Mouse (Mus musculus) stomach, adult 2 months (tissue): ENCODE results near the gene Tmem88b. TPM values are rescaled to one million over a fixed set of nuclear protein-coding genes. Genes with fewer than 3 reads are reported as not detected.

ENCODE experiments used
- polyA plus RNA-seq: library from polyadenylated mRNA; depleted of rRNA; stranded (reverse); fragments of >200 nt; gene quantifications from 2 replicates; pipeline ENCODE4 v1.2.3, GENCODE M21; 2012; rRNA removed

Tmem88b gene
- polyA plus RNA-seq: 0.18 and 0.28 TPM in 2 replicates

GRCm38 (mm10) chr4:155785819-155786218, at the start of gene Tmem88b:
TSS of gene Tmem88b (minus strand) at chr4:155785874.

GRCm38 (mm10) chr4:155831205-155831766, 45.6 kb upstream of the Tmem88b start, which contains the start of gene Aurkaip1:
TSS of gene Aurkaip1 (plus strand) at chr4:155831272.

DNA sequence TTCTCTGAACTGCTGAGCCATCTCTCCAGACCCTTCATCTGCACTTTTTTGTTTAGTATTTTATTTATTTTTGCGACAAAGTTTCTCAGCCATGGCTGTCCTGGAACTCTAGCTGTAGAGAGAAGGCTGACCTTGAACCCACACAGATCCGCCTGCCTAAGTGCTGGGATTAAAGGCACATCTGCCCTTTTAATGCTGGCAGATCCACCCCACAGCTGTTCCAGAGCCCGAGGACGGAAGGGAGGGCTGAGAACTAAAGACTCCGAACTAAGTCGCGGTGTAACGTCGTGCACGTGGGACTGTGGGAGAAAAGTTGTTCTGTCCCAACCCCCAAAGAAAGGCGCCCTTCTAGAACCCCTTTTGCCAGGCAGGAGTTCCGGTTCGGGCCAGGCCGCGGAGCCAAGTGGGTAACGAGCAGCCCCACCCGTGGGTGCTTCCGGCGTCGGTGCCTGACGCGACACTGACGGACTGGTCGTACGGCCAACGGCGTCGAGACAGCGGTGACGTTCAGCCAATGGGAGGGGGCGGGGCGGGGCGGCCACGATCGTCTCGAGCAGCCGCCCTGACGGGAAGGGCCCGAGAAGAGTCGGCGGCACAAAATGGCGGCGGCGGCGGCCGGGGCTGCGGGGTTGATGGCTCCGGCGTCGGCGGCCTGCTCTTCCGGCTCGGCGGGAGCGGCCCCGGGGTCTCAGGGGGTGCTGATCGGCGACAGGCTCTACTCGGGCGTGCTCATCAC, 26.4 kb upstream of the Tmem88b start, which contains the start of gene Ccnl2:
TSS of gene Ccnl2 (plus strand) at position 561 of the 736 bp plus-strand sequence.

DNA sequence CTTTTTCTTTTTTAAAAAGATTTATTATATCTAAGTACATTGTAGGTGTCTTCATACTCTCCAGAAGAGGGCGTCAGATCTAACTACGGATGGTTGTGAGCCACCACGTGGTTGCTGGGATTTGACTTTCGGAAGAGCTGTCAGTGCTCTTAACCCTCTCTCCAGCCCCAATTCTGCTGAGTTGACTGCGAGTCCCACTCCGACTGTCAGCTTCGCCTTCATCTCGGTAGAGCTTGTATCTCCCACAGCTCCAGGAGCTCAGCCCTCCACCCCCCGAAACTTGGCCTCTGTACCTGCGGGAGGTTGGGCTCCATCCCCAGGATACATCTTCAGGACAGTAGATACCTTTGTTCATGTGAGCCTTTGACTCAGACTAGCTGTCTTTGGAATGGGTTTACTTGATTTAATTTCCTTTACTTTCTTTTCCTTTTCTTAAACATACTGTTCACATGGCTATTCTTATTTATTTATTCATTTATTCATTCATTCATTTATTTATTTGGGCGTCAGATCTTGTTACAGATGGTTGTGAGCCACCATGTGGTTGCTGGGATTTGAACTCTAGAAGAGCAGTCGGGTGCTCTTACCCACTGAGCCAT, 17.2 kb upstream of the Tmem88b start, which contains the start of gene Mrpl20:
TSS of gene Mrpl20 (plus strand) at position 138 of the 599 bp plus-strand sequence.

DNA sequence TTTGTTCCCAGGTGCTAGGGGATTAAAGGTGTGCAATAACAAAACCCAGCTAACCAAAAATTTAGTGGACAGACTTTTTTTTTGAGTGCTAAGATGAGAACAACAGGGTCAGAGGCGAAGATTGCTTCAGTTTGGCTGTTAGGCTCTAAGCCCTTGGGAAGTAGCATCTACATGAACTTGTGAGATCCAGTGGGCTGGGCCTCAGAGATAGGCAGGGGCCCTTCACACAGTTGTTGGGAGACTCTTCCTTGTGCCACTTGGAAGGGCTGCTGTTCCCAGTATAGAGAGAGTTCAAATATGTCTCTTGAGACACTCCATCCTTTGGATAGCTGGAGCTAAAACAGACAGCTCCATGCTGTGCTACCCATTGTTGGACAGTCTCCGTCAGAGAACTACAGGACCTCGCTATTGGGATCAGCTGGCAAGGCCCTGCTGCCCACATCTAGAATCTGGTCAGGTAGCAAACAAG, 4.4 kb upstream of the Tmem88b start, which contains the start of gene Ankrd65:
TSS of gene Ankrd65 (plus strand) at position 419 of the 469 bp plus-strand sequence.

DNA sequence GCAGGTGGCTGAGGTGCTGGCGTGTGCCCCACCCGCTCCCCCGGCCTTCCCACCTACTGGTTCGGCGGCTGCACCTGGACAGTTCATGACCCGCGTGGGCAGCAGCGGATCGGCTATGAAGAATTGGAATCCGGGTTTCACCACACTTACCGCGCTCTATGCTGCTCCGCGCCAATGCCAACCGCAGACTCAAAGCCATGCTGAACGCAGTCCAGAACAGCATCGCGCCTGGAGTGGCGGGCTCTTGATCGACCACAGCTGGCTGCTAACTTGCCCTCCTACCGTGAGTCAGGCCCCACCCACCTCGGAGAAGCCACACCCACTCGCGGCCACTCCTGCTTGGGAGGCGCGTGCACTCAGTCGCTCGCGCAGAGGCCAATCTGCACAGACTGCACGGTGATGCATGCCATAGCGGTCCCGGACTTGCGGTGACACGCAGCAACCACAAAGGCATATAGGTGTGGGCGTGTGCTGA, 11.4 kb downstream of the Tmem88b start, which contains the start of gene Vwa1:
TSS of gene Vwa1 (minus strand) at position 419 of the 475 bp plus-strand sequence.

GRCm38 (mm10) chr4:155760613-155761355, 24.9 kb downstream of the Tmem88b start, which contains the start of gene Atad3a:
TSS of gene Atad3a (minus strand) at chr4:155761093.

GRCm38 (mm10) chr4:155734350-155734941, 51.2 kb downstream of the Tmem88b start, which contains the start of gene Tmem240:
TSS of gene Tmem240 (plus strand) at chr4:155734800.

Other genes with a start within 250 kb of the Tmem88b start
- 85.3 and 86.3 TPM in 2 replicates for gene Nadk, start 223.5 kb downstream of the Tmem88b start, polyA plus RNA-seq
- gene Slc35e2, start 184.5 kb downstream of the Tmem88b start, polyA plus RNA-seq: 1.7 and 3.1 TPM in 2 replicates
- gene Cdk11b, start 161.0 kb downstream of the Tmem88b start, polyA plus RNA-seq: 9.0 and 10.2 TPM in 2 replicates
- not detected in 2 replicates for gene Gm10563, start 140.5 kb downstream of the Tmem88b start, polyA plus RNA-seq
- 18.8 and 26.7 TPM in 2 replicates for gene Mmp23, start 132.5 kb downstream of the Tmem88b start, polyA plus RNA-seq
- gene Mib2, start 116.7 kb downstream of the Tmem88b start, polyA plus RNA-seq: 42.5 and 44.6 TPM in 2 replicates
- gene Fndc10, start 91.5 kb downstream of the Tmem88b start, polyA plus RNA-seq: 16.5 and 25.8 TPM in 2 replicates
- 62.7 and 102 TPM in 2 replicates for gene Ssu72, start 81.1 kb downstream of the Tmem88b start, polyA plus RNA-seq
- 0.37 and 1.4 TPM in 2 replicates for gene Tmem240, start 51.1 kb downstream of the Tmem88b start, polyA plus RNA-seq
- 57.0 and 97.8 TPM in 2 replicates for gene Atad3a, start 24.8 kb downstream of the Tmem88b start, polyA plus RNA-seq
- 11.4 and 13.1 TPM in 2 replicates for gene Vwa1, start 11.2 kb downstream of the Tmem88b start, polyA plus RNA-seq
- 0.09 TPM in 1 of 2 replicates, not detected in the other for gene Ankrd65, start 4.6 kb upstream of the Tmem88b start, polyA plus RNA-seq
- gene Mrpl20, start 17.0 kb upstream of the Tmem88b start, polyA plus RNA-seq: 18.2 and 33.5 TPM in 2 replicates
- 18.2 and 22.6 TPM in 2 replicates for gene Ccnl2, start 26.6 kb upstream of the Tmem88b start, polyA plus RNA-seq
- 106 and 164 TPM in 2 replicates for gene Aurkaip1, start 45.4 kb upstream of the Tmem88b start, polyA plus RNA-seq
- gene Mxra8, start 53.8 kb upstream of the Tmem88b start, polyA plus RNA-seq: 106 and 126 TPM in 2 replicates
- 102 and 114 TPM in 2 replicates for gene Dvl1, start 61.5 kb upstream of the Tmem88b start, polyA plus RNA-seq
- 0.33 and 0.81 TPM in 2 replicates for gene Tas1r3, start 77.5 kb upstream of the Tmem88b start, polyA plus RNA-seq
- 24.9 and 45.1 TPM in 2 replicates for gene Cptp, start 83.6 kb upstream of the Tmem88b start, polyA plus RNA-seq
- 15.0 and 21.4 TPM in 2 replicates for gene Ints11, start 83.7 kb upstream of the Tmem88b start, polyA plus RNA-seq
- 41.8 and 63.5 TPM in 2 replicates for gene Pusl1, start 105.9 kb upstream of the Tmem88b start, polyA plus RNA-seq
- 21.4 and 21.8 TPM in 2 replicates for gene Acap3, start 105.9 kb upstream of the Tmem88b start, polyA plus RNA-seq
- gene Ube2j2, start 158.0 kb upstream of the Tmem88b start, polyA plus RNA-seq: 41.1 and 63.8 TPM in 2 replicates
- gene C1qtnf12, start 176.4 kb upstream of the Tmem88b start, polyA plus RNA-seq: 30.7 and 39.0 TPM in 2 replicates
- gene B3galt6, start 206.8 kb upstream of the Tmem88b start, polyA plus RNA-seq: 4.6 and 6.1 TPM in 2 replicates
- gene Sdf4, start 207.0 kb upstream of the Tmem88b start, polyA plus RNA-seq: 25.9 and 26.5 TPM in 2 replicates
- 2.7 and 2.9 TPM in 2 replicates for gene Tnfrsf4, start 228.0 kb upstream of the Tmem88b start, polyA plus RNA-seq
- 2.6 and 2.8 TPM in 2 replicates for gene Tnfrsf18, start 240.3 kb upstream of the Tmem88b start, polyA plus RNA-seq